Mouse (Mus musculus) hindbrain, embryonic 16.5 days (tissue): ENCODE data around the gene Hspbap1. TPM values are rescaled to one million over a fixed set of nuclear protein-coding genes. Genes with fewer than 3 reads are reported as not detected.

Source experiments
- ATAC-seq: fragments of 200-750 bp; cut with Nextera tagmentation; 2 replicates; pipeline ENCODE4 v1.8.0; 2017; ENCODE audit warnings: moderate TSS enrichment, moderate library complexity
- H3K27ac ChIP-seq: fragments of 300-500 bp; sonication (generic); 2 replicates; pipeline ENCODE4 v1.5.1; 2014; ENCODE audit warnings: low read depth, mild to moderate bottlenecking, control low read depth, low read length, moderate library complexity
- H3K27me3 ChIP-seq: fragments of 300-500 bp; sonication (generic); replicated peaks from 2 replicates; pipeline ENCODE4 v1.6.1; 2014; ENCODE audit warnings: low read length; ENCODE audit not compliant: control insufficient read depth, insufficient read depth
- H3K36me3 ChIP-seq: fragments of 300-500 bp; sonication (generic); 2 replicates; pipeline ENCODE4 v1.6.1; 2014; ENCODE audit warnings: mild to moderate bottlenecking, low read length, moderate library complexity, mixed read lengths; ENCODE audit not compliant: control insufficient read depth, insufficient read depth
- H3K4me1 ChIP-seq: fragments of 300-500 bp; sonication (generic); 2 replicates; pipeline ENCODE4 v1.6.1; 2014; ENCODE audit warnings: low read depth, low read length; ENCODE audit not compliant: control insufficient read depth, insufficient read depth
- H3K4me2 ChIP-seq: fragments of 300-500 bp; sonication (generic); 2 replicates; pipeline ENCODE4 v1.6.1; 2014; ENCODE audit warnings: mild to moderate bottlenecking, low read length, control low read depth, moderate library complexity
- H3K4me3 ChIP-seq: fragments of 300-500 bp; sonication (generic); 2 replicates; pipeline ENCODE4 v1.5.1; 2014; ENCODE audit warnings: mild to moderate bottlenecking, low read length, control low read depth, moderate library complexity
- H3K9ac ChIP-seq: fragments of 300-500 bp; sonication (generic); 2 replicates; pipeline ENCODE4 v1.6.1; 2014; ENCODE audit warnings: low read depth, mild to moderate bottlenecking, control low read depth, low read length, moderate library complexity
- H3K9me3 ChIP-seq: fragments of 300-500 bp; sonication (generic); 2 replicates; pipeline ENCODE4 v1.6.1; 2014; ENCODE audit warnings: mild to moderate bottlenecking, low read length, moderate library complexity; ENCODE audit not compliant: control insufficient read depth
- WGBS: fragments of 180-500 bp; shearing (Covaris S2); extraction: QIAGEN DNeasy Blood & Tissue Kit; methylation state at CpG from one replicate; pipeline ENCODE4 v1.1.7; 2014; 5-methylcytosine and 5-hydroxymethylcytosine counted together
- polyA plus RNA-seq: library from polyadenylated mRNA; unstranded; fragments of >200 nt; fragmentation: Nextera tagmentation; extraction: Ambion mirVana; gene quantifications from 2 replicates; pipeline ENCODE4 v1.2.1, GENCODE M21; 2015

The Hspbap1 gene
- polyA plus RNA-seq, 1 experiment from 2014 or later = 12.7 TPM

DNA sequence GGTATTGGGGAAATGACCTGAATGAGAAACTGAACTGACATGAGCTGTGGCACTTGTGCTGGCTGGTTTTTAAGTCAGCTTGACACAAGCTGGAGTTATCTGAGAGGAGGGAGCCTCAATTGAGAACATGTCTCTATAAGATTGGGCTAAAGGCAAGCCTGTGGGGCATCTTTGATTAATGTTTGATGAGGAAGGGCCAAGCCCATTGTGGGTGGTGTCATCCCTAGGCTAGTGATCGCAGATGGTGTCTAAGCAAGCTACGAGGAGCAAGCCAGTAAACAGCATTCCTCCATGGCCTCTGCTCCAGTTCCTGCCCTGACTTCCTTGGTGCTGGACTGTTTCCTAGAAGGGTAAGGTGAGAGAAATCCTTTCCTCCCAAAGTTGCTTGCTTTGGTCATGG is 38.7 kb downstream of the Hspbap1 start:
- Histone ChIP-seq H3K4me2 (no peak overlapping the region), H3K27ac (no peak overlapping the region), H3K36me3 (no peaks in the 10 kb centered on the region), H3K9ac (no peak overlapping the region), H3K27me3 (no peaks in the 10 kb centered on the region), H3K4me1 (no peaks in the 10 kb centered on the region), H3K4me3 (no peak overlapping the region), H3K9me3 (no peaks in the 10 kb centered on the region)
- no peak for ATAC-seq
- 100% methylated on average over 2 of the region's 2 CpGs for WGBS

DNA sequence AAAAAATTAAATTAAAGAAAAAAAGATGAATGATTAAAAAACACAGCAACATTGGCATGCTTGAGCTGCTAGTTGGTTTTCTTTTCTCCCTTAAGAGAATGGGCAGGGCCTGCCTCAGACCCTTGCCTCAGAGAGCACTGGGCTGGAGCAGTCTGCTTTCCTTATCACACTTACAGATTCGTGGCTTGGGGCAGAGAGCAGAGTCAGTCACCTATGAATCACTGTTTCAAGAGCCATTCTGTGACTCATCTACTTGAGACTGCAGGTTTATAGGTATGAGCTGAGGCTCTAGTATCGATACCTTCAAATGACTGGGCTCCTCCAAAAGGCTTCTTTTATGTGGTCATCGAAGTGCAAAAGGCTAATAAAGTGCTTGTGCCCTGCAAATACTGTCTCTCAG is 42.9 kb downstream of the Hspbap1 start:
- Histone ChIP-seq H3K9ac (no peak overlapping the region), H3K4me1 (no peaks in the 10 kb centered on the region), H3K9me3 (no peaks in the 10 kb centered on the region), H3K27me3 (no peaks in the 10 kb centered on the region), H3K36me3 (no peaks in the 10 kb centered on the region), H3K4me3 (no peak overlapping the region), H3K4me2 (no peak overlapping the region), H3K27ac (no peak overlapping the region)
- ATAC-seq = no peak
- 83% methylated on average over 3 of the region's 3 CpGs for WGBS

GRCm38 (mm10) chr16:35817255-35818089 is 47.3 kb downstream of the Hspbap1 start:
- peak; percentile 90 for ATAC-seq
- WGBS = 35% methylated on average over 13 of the region's 13 CpGs

GRCm38 (mm10) chr16:35829999-35830398 is 59.8 kb downstream of the Hspbap1 start:
- Histone ChIP-seq H3K9ac (no peak overlapping the region), H3K27ac (no peak overlapping the region), H3K9me3 (no peaks in the 10 kb centered on the region), H3K4me3 (no peak overlapping the region), H3K4me1 (no peaks in the 10 kb centered on the region), H3K36me3 (peaks cover 12% of the 10 kb centered on the region; the same call in 1 of the 2 replicates), H3K4me2 (no peak overlapping the region), H3K27me3 (no peaks in the 10 kb centered on the region)
- WGBS = 29% methylated on average over 7 of the region's 7 CpGs
- no peak for ATAC-seq

More at GRCm38 (mm10) chr16:35817255-35818089, 47.3 kb downstream of the Hspbap1 start:
- Histone ChIP-seq H3K9ac (no peak overlapping the region), H3K9me3 (no peaks in the 10 kb centered on the region), H3K4me2 (no peak overlapping the region), H3K36me3 (no peaks in the 10 kb centered on the region), H3K27ac (no peak overlapping the region), H3K27me3 (no peaks in the 10 kb centered on the region), H3K4me1 (no peaks in the 10 kb centered on the region), H3K4me3 (no peak overlapping the region)

GRCm38 (mm10) chr16:35832926-35833325 is 62.8 kb downstream of the Hspbap1 start:
- Histone ChIP-seq H3K4me2 (no peak overlapping the region), H3K4me3 (no peak overlapping the region), H3K27me3 (no peaks in the 10 kb centered on the region), H3K9me3 (no peaks in the 10 kb centered on the region), H3K9ac (no peak overlapping the region), H3K36me3 (no peaks in the 10 kb centered on the region), H3K27ac (no peak overlapping the region), H3K4me1 (no peaks in the 10 kb centered on the region)
- no peak for ATAC-seq
- 82% methylated on average over 3 of the region's 3 CpGs for WGBS

GRCm38 (mm10) chr16:35834653-35835052 is 64.5 kb downstream of the Hspbap1 start:
- Histone ChIP-seq H3K4me1 (no peaks in the 10 kb centered on the region), H3K9me3 (no peaks in the 10 kb centered on the region), H3K9ac (no peak overlapping the region), H3K27ac (no peak overlapping the region), H3K27me3 (no peaks in the 10 kb centered on the region), H3K36me3 (no peaks in the 10 kb centered on the region), H3K4me2 (no peak overlapping the region), H3K4me3 (no peak overlapping the region)
- WGBS = 87% methylated on average over 8 of the region's 8 CpGs
- ATAC-seq = no peak

DNA sequence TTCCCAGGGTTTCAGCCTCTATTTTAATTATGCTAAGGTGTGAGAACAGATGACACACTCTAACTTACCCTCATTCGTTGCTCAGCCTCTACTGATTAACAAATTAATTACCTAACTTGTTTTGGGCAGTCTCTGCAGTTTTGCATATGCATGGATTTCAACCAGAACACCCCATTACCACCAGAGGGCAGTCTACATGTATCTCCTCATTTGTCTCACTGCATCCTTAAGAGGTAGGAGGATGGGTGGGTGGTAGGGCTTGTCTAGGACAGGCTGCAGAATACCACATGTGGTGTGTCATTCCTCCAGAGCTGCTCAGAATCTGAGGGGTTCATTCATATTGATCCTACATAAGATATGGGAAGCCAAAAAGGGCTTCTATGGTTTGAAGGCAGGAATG is 69.5 kb downstream of the Hspbap1 start:
- Histone ChIP-seq H3K36me3 (no peaks in the 10 kb centered on the region), H3K9me3 (no peaks in the 10 kb centered on the region), H3K27ac (no peak overlapping the region), H3K27me3 (no peaks in the 10 kb centered on the region), H3K4me1 (no peaks in the 10 kb centered on the region), H3K4me3 (no peak overlapping the region), H3K9ac (no peak overlapping the region), H3K4me2 (no peak overlapping the region)
- WGBS = 21% methylated on average over 1 of the region's 1 CpGs
- ATAC-seq = no peak

DNA sequence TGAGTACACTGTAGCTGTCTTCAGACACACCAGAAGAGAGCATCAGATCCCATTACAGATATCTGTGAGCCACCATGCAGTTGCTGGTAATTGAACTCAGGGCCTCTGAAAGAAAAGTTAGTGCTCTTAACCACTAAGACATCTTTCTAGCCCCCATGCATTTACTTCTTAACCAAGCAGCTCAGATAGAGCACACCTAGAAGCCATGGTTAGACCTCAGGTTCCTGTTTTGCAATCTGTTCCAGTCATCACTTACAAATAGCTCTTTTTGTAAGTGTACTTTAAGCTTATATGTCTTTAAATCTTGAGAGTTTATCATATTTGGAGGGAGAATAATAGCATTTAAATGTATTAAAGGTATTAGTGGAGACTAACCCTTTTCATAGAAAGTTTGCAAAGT is 77.0 kb downstream of the Hspbap1 start:
- no peak for ATAC-seq
- H3K4me3 ChIP-seq = no peak overlapping the region

GRCm38 (mm10) chr16:35855846-35856245 is 85.7 kb downstream of the Hspbap1 start:
- H3K4me1 ChIP-seq = no peaks in the 10 kb centered on the region
- no peak overlapping the region for H3K9ac ChIP-seq
- H3K4me2 ChIP-seq = no peak overlapping the region
- WGBS = 88% methylated on average over 4 of the region's 4 CpGs
- H3K36me3 ChIP-seq = no peaks in the 10 kb centered on the region
- no peaks in the 10 kb centered on the region for H3K9me3 ChIP-seq
- no peaks in the 10 kb centered on the region for H3K27me3 ChIP-seq
- no peak overlapping the region for H3K4me3 ChIP-seq
- ATAC-seq = no peak
- H3K27ac ChIP-seq = no peak overlapping the region

More for the DNA sequence above, 77.0 kb downstream of the Hspbap1 start:
- no peak overlapping the region for H3K27ac ChIP-seq
- H3K27me3 ChIP-seq = no peaks in the 10 kb centered on the region
- no peaks in the 10 kb centered on the region for H3K9me3 ChIP-seq
- H3K4me1 ChIP-seq = no peaks in the 10 kb centered on the region
- H3K4me2 ChIP-seq = no peak overlapping the region
- no peak overlapping the region for H3K9ac ChIP-seq
- no peaks in the 10 kb centered on the region for H3K36me3 ChIP-seq
